In the genomic region with DNA sequence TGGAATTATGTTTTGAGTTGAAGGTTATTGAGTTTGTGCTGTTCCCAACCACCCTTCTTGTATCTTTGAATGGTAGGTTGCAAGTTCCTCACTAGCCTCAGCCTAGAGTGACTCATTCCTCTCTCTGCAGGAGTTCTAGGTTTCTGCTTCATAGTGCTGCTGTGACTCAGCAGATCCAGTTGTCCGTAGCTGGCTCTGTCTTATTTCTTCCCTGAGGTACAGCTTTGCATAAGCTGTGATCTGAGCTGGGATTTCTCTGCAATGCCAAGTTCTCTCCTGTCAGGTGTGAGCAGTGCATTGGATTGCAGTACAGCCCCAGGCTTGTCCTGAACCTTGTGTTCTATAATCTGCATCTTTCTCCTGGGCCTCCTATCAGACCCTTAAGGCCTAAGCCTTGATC, we compare ENCODE assay signal across 24 mouse cellular contexts. TPM values are rescaled to one million over a fixed set of nuclear protein-coding genes. Genes with fewer than 3 reads are reported as not detected.
DNase-seq lines count a peak whose midpoint lies in the region; TF ChIP-seq lines count a peak whose summit lies in the region.
"Had no signal": no experiment of that assay in that cellular context is flagged by ENCODE, and none has a peak within 500 bp of the region (broad histone marks: within the 10 kb centered on the region; RNA-seq: fewer than 3 reads in every experiment).

No protein-coding gene starts in this region.

- H3K9ac ChIP-seq in MEL (ENCODE audit: control insufficient read depth, low read depth, low read length, poor library complexity, severe bottlenecking) = no peak overlapping the region
- H3K9ac ChIP-seq: forebrain, embryonic 13.5 days; heart, embryonic 13.5 days; limb, embryonic 12.5 days; midbrain, embryonic 12.5 days had no signal

- no peaks in the 10 kb centered on the region for H3K27me3 ChIP-seq in MEL (ENCODE audit: control insufficient read depth in 1 of 2, insufficient read depth in 2 of 2, low read length in 2 of 2)
- H3K27me3 ChIP-seq: forebrain, embryonic 13.5 days; heart, embryonic 13.5 days; limb, embryonic 12.5 days; midbrain, embryonic 12.5 days had no signal

- H3K4me1 ChIP-seq in MEL (ENCODE audit: control insufficient read depth in 1 of 2, insufficient read depth in 2 of 2, low read length in 2 of 2) = no peaks in the 10 kb centered on the region
- peaks cover 47% of the 10 kb centered on the region for H3K4me1 ChIP-seq in bone marrow macrophage, adult 2 months (ENCODE audit: control insufficient read depth, insufficient read depth, low read length)
- H3K4me1 ChIP-seq: forebrain, embryonic 13.5 days; heart, embryonic 13.5 days; limb, embryonic 12.5 days; midbrain, embryonic 12.5 days had no signal

- no peak overlapping the region for H3K27ac ChIP-seq in MEL (ENCODE audit: control insufficient read depth, low read depth, low read length)
- H3K27ac ChIP-seq in bone marrow macrophage, adult 2 months (ENCODE audit: insufficient read depth, low read depth, low read length) = peak overlapping the region; percentile 86
- H3K27ac ChIP-seq in macrophage = peak overlapping the region; percentile 84
- H3K27ac ChIP-seq: forebrain, embryonic 13.5 days; heart, embryonic 13.5 days; hindbrain, postnatal 0 days; limb, embryonic 12.5 days; midbrain, embryonic 12.5 days had no signal

- no peak for TF ChIP-seq CTCF in MEL (IDR thresholded peaks at IDR 0.05 in 2 of 3, conservative IDR thresholded peaks at IDR 0.05 in 1 of 3; ENCODE audit: control insufficient read depth in 1 of 3, insufficient read depth in 1 of 3, low read depth in 2 of 3, low read length in 3 of 3, poor library complexity in 1 of 3, severe bottlenecking in 1 of 3)
- no peak for TF ChIP-seq CTCF in bone marrow macrophage, adult 2 months (IDR thresholded peaks at IDR 0.05; ENCODE audit: low read depth, low read length)

- TF ChIP-seq EP300 in MEL (IDR thresholded peaks at IDR 0.05; ENCODE audit: low read depth in 1 of 2, low read length in 2 of 2) = no peak; a peak in 1 of 4 replicates

- H3K79me2 ChIP-seq in MEL (ENCODE audit: control insufficient read depth, insufficient read depth, low read length, poor library complexity) = no peaks in the 10 kb centered on the region
- no peaks in the 10 kb centered on the region for H3K79me2 ChIP-seq in macrophage (ENCODE audit: inconsistent target)

- H3K4me3 ChIP-seq in MEL (ENCODE audit: control insufficient read depth in 1 of 2, insufficient read depth in 1 of 2, low read depth in 2 of 2, low read length in 2 of 2) (no peak overlapping the region), macrophage (ENCODE audit: inconsistent target) (no peak overlapping the region)
- H3K4me3 ChIP-seq in bone marrow macrophage, adult 2 months (ENCODE audit: insufficient read depth, low read length) = no peak overlapping the region
- H3K4me3 ChIP-seq: forebrain, embryonic 13.5 days; heart, embryonic 13.5 days; limb, embryonic 12.5 days; midbrain, embryonic 12.5 days had no signal

- TF ChIP-seq POLR2A in MEL (IDR thresholded peaks at IDR 0.05; ENCODE audit: control insufficient read depth in 1 of 2, insufficient read depth in 1 of 2, low read depth in 1 of 2, low read length in 2 of 2, poor library complexity in 1 of 2) = no peak
- no peak for TF ChIP-seq POLR2A in bone marrow macrophage, adult 2 months (IDR thresholded peaks at IDR 0.05; ENCODE audit: borderline replicate concordance, low read depth, low read length)

- no peak for TF ChIP-seq RAD21 in MEL (IDR thresholded peaks at IDR 0.05; ENCODE audit: low read depth, low read length)

- peaks cover 5 to 20% of the 10 kb centered on the region in 2 experiments for H3K36me3 ChIP-seq in MEL (ENCODE audit: control insufficient read depth in 1 of 2, insufficient read depth in 2 of 2, low read length in 2 of 2)
- peaks cover 25% of the 10 kb centered on the region; the same call in 1 of the 2 replicates for H3K36me3 ChIP-seq in macrophage (ENCODE audit: inconsistent target)

- WGBS in macrophage (ENCODE audit: missing documents) = 7% methylated on average over 1 of the region's 1 CpGs

- peak; percentile 42 to 68 for DNase-seq in adrenal gland, adult (ENCODE audit: inconsistent age in 2 of 2, low spot score in 1 of 2)
- no peak for DNase-seq in adrenal gland, postnatal 4 days (ENCODE audit: low spot score in 2 of 2)
- DNase-seq in MEL (ENCODE audit: low read depth, low spot score) = peak; percentile 69
- DNase-seq in layer of hippocampus, adult 8-10 months (ENCODE audit: low spot score in 2 of 2) = no peak
- DNase-seq in thymus, postnatal 25 days = no peak
- DNase-seq in adrenal gland, adult 8-10 months = no peak
- DNase-seq: adrenal gland, postnatal 10 days; cerebellum, adult 18-20 months; cerebellum, postnatal 14 days; gastrocnemius, postnatal 10 days; heart, adult 18-20 months; heart, postnatal 14 days; kidney, postnatal 36 days; lung, adult 18-20 months; lung, postnatal 10 days; right cerebral cortex, postnatal 14 days had no signal

- H3K9me3 ChIP-seq in MEL (replicated peaks; ENCODE audit: insufficient read depth, low read length) = no peaks in the 10 kb centered on the region
- H3K9me3 ChIP-seq: forebrain, embryonic 13.5 days; G1E; heart, embryonic 13.5 days; limb, embryonic 12.5 days; midbrain, embryonic 12.5 days had no signal

TF ChIP-seq in MEL, 35 proteins besides CTCF, POLR2A, EP300 and RAD21:
- TF ChIP-seq NRF1 (IDR thresholded peaks at IDR 0.05; ENCODE audit: insufficient read depth, low read depth, low read length, poor library complexity, severe bottlenecking) (no peak), JUND (IDR thresholded peaks at IDR 0.05; ENCODE audit: low read depth, low read length) (peak; percentile 72; the same call in 1 of the 2 replicates)

RNA-seq across cellular contexts. Expression of a gene that starts 21.7 kb away (rescaled TPM):
- 10 to 100 TPM; 29.1 to 35.5 TPM for total RNA-seq in adrenal gland, postnatal 4 days (2021)
- total RNA-seq in MEL (2012; rRNA removed) = 13.0 and 14.1 TPM in 2 replicates
- polyA plus RNA-seq in MEL (2012; ENCODE audit: insufficient read depth in 1 of 2, insufficient read length in 2 of 2, low read depth in 1 of 2, low replicate concordance in 2 of 2, missing spikeins in 1 of 2) = 100 to 1,000 TPM in 1 of 2 experiments, 10 to 100 TPM in 1; 27.2 to 402 TPM
- 20.7 and 22.0 TPM in 2 replicates for polyA plus RNA-seq in bone marrow macrophage, adult 2 months (2012; ENCODE audit: insufficient read depth, insufficient read length, missing spikeins)
- 10 to 100 TPM; 14.5 to 81.0 (median 47.7) TPM for total RNA-seq in macrophage (2018; cell fraction: chromatin; rRNA removed)
- 10 to 100 TPM in 21 of 26 experiments, 1 to 10 TPM in 5; 6.3 to 19.6 (median 14.6) TPM for total RNA-seq in macrophage (2018; cell fraction: cytosol; rRNA removed)
- 10 to 100 TPM; 11.0 to 65.6 (median 19.3) TPM for total RNA-seq in macrophage (2018; cell fraction: nucleus; rRNA removed)
- polyA plus RNA-seq in macrophage (2018) = 16.9 to 40.3 TPM (median 27.7 TPM) in 3 replicates
- total RNA-seq in layer of hippocampus, adult 8-10 months (2022) = 10 to 100 TPM; 46.5 to 73.2 (median 62.1) TPM
- 10 to 100 TPM; 24.7 to 44.6 (median 35.9) TPM for total RNA-seq in adrenal gland, adult 8-10 months (2022)

Comparison
In these comparisons a context has a peak if more than half of its experiments do, and no peak if none do; other contexts are left out.
1. DNase-seq: peak in adrenal gland, adult (2 of 2) and MEL (single experiment); none in adrenal gland, postnatal 4 days (0 of 2), layer of hippocampus, adult 8-10 months (0 of 2), thymus, postnatal 25 days (single experiment) and adrenal gland, adult 8-10 months (single experiment).